Mouse (Mus musculus) forebrain, embryonic 13.5 days (tissue): Measurements from ENCODE around the gene Gm3106. TPM values are rescaled to one million over a fixed set of nuclear protein-coding genes. Genes with fewer than 3 reads are reported as not detected.
"Not testable (repeated sequence)": the region's sequence is repeated elsewhere in the genome, so short reads cannot be mapped to it uniquely, and the experiment has no call there.

Source experiments
- ATAC-seq: fragments of 200-750 bp; cut with Nextera tagmentation; 2 replicates; pipeline ENCODE4 v1.8.0; 2017
- H3K27ac ChIP-seq: fragments of 300-500 bp; sonication (generic); 2 replicates; pipeline ENCODE4 v1.5.1; 2015; ENCODE audit warnings: inconsistent platforms, mild to moderate bottlenecking, moderate library complexity
- H3K27me3 ChIP-seq: fragments of 300-500 bp; sonication (generic); 2 replicates; pipeline ENCODE4 v1.6.1; 2015; ENCODE audit warnings: mild to moderate bottlenecking, inconsistent platforms
- H3K36me3 ChIP-seq: fragments of 300-500 bp; sonication (generic); 2 replicates; pipeline ENCODE4 v1.6.1; 2015; ENCODE audit warnings: mild to moderate bottlenecking, inconsistent platforms; ENCODE audit not compliant: poor library complexity, severe bottlenecking
- H3K4me1 ChIP-seq: fragments of 300-500 bp; sonication (generic); 2 replicates; pipeline ENCODE4 v1.6.1; 2015; ENCODE audit warnings: inconsistent platforms
- H3K4me2 ChIP-seq: fragments of 300-500 bp; sonication (generic); 2 replicates; pipeline ENCODE4 v1.6.1; 2015; ENCODE audit warnings: inconsistent platforms, mild to moderate bottlenecking, moderate library complexity
- H3K4me3 ChIP-seq: fragments of 300-500 bp; sonication (generic); 2 replicates; pipeline ENCODE4 v1.5.1; 2015; ENCODE audit warnings: mild to moderate bottlenecking, inconsistent platforms
- H3K9ac ChIP-seq: fragments of 300-500 bp; sonication (generic); 2 replicates; pipeline ENCODE4 v1.6.1; 2015; ENCODE audit warnings: mild to moderate bottlenecking, inconsistent platforms
- H3K9me3 ChIP-seq: fragments of 300-500 bp; sonication (generic); replicated peaks from 2 replicates; pipeline ENCODE4 v1.6.1; 2016; ENCODE audit warnings: inconsistent platforms
- WGBS: fragments of 180-500 bp; shearing (Covaris S2); methylation state at CpG from one replicate; pipeline ENCODE4 v1.1.7; 2015; 5-methylcytosine and 5-hydroxymethylcytosine counted together
- polyA plus RNA-seq: library from polyadenylated mRNA; unstranded; fragments of >200 nt; fragmentation: Nextera tagmentation; extraction: Ambion mirVana; gene quantifications from 2 replicates; pipeline ENCODE4 v1.2.1, GENCODE M21; 2015

The Gm3106 gene
- polyA plus RNA-seq = not detected in 2 replicates

- not testable (repeated sequence) for H3K9ac ChIP-seq, ATAC-seq, H3K4me3 ChIP-seq, H3K4me1 ChIP-seq, H3K9me3 ChIP-seq, H3K4me2 ChIP-seq, H3K27ac ChIP-seq, H3K27me3 ChIP-seq, H3K36me3 ChIP-seq
- no CpG with 5 or more reads among the region's 2 CpGs for WGBS
Measured at GRCm38 (mm10) chr5:94217705-94218104, at the start of gene Gm3106. Gene Gm3106 (plus strand): TSS chr5:94218005.

Other genes starting within 250 kb of the Gm3106 start
- gene BC061212, start 147.5 kb upstream of the Gm3106 start, polyA plus RNA-seq = not detected in 2 replicates
- gene Gm6351, start 141.6 kb upstream of the Gm3106 start, polyA plus RNA-seq = not detected in 2 replicates
- gene A430089I19Rik, start 88.8 kb downstream of the Gm3106 start, polyA plus RNA-seq = not detected in 2 replicates
- gene Gm6502, start 96.4 kb downstream of the Gm3106 start, polyA plus RNA-seq = not detected in 2 replicates
- gene AA792892, start 121.7 kb downstream of the Gm3106 start, polyA plus RNA-seq = not detected in 2 replicates
- gene Gm7682, start 227.8 kb downstream of the Gm3106 start, polyA plus RNA-seq = not detected in 2 replicates